Mouse (Mus musculus) retina, embryonic 14.5 days (tissue): ENCODE data around the gene Lyrm1.

Experiments used
- DNase-seq: peaks from one replicate; pipeline ENCODE4 v3.0.0-alpha.2; 2015; ENCODE audit warnings: low spot score

Lyrm1 gene

DNA sequence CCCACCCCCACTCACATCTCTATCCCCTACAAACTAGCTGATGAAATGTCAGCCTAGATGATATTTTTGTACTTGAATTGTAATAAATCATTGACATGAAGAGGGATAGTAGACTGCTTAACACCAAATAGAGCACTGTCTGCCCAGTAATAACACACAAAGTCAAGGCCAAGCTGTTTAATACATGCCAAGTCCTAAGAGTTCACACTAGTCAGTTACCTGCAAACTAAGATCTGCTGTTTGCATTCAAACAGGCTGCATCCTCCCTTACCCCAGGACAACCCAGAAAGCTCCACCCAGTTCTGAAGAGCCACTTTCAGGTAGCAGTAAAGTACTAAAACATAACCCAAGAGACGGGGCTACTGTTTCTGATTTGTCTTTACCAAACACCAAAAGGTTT lies 3.5 kb upstream of the Lyrm1 start:
- DNase-seq = no peak

DNA sequence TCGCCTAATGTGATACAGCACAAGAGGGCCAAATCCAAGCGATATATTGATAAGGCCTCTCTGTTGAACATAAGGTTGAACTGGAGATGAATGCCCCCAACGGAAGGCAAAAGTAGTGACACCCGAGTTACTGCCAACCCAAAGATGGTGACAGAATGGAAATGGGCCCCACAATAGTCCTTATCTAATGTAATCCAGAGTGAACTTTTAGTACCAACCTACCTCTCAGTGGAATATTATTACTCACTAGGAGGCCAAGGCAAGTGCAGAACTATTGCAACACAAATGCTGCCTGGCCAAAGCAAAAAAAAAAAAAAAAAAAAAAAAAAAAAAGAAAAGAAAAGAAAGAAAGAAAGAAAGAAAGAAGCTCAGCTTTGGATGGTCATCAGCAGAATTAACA lies 2.9 kb upstream of the Lyrm1 start:
- DNase-seq = no peak

DNA sequence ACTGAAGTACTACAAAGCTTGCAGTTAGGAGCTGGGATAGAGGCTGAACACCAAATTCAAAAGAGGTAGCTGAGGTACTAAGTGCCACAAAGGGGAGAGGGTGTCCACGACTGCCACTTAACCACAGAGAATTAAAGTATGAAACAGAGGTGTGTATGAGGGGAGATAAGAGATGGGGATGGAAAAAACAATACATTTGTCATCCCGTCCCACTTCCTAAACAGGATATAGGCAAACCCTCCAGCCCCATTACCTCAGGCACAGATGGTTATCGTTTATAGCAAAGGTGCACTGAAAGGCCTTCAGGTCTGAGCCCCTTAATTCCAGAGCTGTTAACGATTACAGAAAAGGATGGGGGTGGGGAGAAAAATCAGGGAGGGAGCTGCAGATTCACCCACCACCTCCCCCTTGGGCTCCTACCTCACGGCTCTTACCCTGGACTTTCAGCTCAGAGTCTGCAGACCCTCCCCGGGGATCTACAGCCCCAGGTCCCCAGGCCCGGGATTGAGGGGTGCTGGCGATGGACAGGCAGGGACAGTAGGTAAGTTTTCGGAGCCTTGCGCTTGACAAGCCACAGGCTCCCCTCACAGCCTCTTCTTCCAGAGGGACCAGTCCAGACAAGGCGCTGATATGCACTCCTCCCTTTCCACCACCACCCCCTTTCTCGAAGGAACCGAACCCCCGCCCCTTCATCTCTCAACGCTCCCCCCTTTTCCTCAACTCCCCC lies 680 bp upstream of the Lyrm1 start:
- no peak for DNase-seq

DNA sequence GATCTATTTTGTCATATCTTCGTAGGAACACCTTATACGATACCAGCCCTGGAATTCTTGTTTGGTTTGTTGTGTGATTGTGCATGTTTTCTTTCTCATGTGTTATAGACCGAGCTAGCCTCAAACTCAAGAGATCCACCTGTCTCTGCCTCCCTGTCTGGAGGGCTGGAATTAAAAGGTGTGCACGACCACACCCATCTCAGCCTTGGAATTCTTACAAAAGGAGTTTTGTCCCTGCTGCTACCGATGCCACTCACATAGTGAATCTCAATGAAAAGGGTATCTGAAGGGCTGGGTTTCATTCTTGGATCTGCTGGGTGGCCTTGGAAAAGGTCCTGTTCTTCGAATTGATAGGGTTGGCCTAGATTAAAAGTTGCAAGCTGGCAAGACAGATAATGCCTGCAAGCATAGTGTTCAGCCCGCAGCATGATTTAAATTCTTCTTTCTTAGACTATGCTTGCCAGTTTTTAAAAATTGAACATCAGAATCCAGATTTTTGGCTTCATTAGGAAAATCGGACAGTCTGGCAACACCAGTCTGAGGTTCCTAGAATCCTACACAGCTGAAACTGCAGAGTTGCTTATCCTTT lies 2.0 kb downstream of the Lyrm1 start:
- no peak for DNase-seq

DNA sequence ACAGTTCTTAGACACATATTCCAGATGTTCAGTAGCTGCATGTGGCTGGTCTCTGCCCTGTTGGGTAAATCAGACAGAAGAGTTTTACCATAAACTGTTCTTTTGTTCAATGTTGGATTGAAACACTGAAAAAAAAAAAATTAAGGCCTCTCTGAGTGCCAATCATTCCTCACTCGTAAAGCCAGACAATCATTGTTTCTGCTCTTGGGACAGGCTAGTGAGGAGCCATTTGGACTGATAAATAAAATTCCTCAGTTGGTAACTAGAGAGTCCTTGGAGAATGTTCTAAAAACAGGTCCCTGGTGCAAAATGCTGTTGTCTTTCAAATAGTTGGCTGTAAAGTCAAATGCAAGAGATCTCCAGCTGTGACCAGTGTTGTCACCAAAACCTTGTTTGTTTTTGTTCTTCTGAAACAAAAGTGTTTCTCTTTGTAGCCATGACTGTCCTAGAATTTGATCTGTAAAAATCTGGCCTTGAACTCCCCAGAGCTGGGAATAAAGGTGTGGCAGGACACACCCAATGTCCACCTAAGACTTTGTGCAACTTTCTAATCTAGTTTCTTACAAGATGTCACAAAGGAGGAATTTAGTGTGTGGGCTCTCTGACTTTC lies 2.7 kb downstream of the Lyrm1 start:
- DNase-seq = no peak

DNA sequence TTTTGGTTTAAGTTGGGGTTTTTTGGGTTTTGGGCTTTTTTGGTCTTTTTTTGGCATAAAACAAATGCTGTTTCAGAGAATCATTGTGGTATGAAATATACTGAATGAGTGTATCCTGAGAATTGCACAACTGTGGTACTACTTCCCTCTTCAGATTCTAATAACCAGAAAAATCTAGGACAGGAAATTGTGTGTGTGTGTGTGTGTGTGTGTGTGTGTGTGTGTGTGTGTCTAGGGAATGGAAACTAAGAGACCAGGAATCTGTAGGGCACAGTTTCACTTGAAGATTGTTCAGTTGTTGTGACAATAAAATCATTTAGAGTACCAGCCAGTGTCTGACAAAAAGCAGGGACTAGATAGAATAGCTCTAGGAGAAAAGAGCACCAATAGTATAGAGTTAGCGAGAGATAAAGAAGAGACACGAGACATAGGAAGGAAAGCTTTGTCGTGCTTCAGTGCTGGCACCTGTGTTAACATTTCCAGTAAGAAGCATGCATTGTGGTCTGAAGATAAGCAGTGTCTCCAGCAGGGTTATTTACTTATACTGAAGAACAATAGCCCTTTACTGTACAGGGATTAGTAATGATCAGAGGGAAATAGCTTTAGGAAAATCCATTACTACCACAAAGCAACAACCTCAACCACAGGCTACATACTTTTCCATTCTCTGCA lies 3.9 kb downstream of the Lyrm1 start:
- DNase-seq = no peak

DNA sequence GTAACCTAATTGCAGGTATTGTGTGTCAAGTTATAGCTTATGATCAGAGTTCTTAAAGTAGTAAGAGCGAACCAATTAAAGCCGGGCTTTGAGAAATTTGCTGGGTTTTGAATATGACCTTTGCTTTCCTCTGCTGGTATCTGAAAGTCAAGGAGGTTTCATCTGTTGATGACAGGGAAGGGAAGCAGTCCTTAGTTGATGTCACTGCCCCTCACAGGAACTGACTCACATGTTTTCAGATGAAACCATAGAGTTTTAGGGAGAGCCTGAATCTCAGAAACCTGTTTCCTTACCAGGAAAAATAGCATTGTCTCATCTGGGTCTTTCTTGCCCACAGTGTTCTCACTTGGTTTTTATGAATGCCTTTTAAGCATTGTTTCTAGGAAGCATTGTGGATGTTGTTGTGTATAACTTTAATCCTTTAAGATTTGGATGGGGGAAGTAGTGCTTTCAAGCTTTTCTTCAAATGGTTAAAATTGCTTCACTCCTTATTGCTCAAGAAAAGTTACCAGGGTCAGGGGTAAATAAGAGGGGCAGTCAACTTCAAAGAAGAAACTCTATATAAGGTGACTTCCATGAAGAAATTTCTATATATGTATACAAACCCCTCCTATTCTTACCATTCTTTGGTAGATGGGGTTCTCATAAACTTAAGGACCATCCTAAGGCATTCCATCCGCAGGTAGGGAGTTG lies 11.0 kb downstream of the Lyrm1 start:
- no peak for DNase-seq

DNA sequence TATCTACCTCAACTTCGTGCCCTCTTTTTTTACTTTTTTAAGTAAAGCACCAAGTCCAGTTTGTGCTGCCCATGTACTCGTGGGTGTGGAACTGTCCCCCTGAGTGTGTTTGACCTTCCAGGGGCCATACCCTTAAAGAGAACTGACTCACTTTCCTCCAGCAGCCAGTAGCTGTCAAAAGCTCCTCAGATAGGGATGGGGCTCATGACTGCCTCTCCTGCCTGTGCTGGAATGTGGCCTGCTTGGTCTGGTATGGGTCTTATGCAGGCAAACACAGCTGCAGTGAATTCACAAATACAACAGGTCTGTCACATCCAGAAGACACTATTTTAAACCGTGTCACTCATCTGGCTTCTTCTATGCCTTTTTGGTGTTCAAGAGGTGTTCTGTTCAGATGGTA lies 16.1 kb downstream of the Lyrm1 start:
- no peak for DNase-seq

DNA sequence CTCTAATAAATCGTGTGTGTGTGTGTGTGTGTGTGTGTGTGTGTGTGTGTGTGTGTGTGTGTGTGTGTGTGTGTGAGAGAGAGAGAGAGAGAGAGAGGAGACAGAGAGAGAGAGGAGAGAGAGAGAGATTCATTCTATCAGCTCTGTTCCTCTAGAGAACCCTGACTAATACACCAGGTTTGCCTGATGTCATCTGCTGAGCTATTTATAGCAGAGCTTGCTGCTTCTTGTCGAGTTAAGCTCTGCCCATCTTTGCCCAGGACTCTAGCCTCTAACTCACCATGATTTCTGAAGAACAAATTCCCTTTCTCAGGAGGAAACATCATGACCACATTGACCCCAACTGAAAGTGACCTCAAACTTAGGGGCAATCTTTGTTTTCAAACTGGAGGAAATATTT lies 24.8 kb downstream of the Lyrm1 start:
- no peak for DNase-seq

DNA sequence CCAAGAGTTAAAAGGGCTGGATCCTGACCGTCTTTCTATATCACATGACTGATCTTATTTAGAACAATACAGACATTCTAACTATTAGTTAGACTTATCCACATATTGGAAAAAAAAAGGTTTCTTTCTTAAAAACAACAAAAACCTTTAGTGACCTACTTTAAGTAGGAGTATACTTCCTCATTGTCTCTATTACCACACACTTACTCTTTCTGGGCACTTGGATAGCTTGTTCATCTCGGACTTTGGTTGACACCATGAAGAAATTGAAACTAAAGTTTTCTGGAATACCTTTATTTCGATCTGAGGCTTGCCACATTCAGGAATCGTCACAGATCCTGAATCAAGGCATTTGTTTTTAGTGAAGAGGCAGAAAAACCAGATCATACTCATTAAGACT lies 25.4 kb downstream of the Lyrm1 start:
- no peak for DNase-seq

DNA sequence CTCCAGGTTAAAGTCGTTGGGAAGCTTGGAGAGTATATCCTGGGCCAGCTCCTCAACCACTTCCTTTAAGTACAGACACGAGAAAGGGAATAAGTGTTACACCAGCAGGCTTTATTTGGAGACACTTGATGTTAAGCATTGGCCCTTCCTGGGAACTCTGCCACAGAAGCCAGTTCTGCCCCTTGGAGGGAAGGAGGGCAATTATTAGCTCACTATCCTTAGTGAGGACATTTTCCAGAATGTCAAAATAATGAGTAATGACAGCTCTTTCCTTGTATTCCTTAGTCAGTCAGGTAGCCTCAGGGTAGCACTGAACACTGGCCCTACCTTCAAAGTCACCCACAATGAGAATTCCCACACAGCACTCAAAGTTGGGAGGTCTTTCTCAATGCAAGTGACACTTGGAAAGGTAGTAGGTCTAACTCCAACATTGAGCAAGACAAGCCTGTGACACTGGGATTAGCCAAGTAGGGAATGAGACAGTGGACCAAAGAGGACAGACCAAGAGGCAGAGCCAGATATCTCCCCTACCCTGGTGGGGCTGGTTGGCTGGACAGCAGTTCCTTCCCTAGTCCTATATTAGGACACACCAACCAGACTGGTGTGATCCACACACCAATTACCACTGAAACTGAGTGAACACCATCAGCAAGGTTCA lies 33.3 kb downstream of the Lyrm1 start:
- no peak for DNase-seq

DNA sequence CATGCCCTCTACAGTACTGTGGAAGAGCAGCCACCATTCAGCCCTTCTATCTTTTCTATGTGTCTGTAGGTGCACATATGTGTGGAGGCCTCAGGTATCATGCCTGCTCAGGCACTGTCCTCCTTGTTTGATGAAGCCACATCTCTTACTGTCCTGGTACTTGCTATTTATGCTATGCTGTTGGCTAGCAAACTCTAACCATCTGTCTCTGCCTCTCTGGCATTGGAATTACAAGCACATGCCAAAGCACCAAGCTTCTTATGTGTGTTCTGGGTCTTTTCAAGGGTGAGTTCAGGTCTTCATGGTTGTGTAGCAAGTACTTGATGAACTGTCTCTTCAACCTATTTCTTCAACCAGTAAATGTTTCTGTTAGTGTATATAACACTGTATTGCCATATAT lies 40.7 kb downstream of the Lyrm1 start:
- no peak for DNase-seq

DNA sequence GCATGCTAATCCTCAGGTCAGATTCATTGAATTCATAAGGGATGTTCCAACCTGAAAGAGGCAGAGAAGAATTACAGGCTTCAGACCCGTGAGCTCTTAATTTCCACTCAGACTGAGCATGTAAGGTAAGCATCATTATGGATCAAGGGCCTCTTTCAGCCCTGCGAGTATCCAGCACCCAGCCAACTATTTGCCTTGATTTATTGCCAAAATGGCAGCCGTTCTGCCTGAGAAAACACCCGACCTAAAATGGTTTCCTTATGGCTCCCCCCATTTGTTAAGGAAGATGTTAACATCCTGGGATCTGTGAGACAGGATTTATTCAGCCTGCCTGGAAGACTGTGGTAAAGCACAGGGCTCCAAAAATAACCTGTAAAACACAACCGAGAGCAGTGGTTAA lies 41.4 kb downstream of the Lyrm1 start:
- DNase-seq = no peak

DNA sequence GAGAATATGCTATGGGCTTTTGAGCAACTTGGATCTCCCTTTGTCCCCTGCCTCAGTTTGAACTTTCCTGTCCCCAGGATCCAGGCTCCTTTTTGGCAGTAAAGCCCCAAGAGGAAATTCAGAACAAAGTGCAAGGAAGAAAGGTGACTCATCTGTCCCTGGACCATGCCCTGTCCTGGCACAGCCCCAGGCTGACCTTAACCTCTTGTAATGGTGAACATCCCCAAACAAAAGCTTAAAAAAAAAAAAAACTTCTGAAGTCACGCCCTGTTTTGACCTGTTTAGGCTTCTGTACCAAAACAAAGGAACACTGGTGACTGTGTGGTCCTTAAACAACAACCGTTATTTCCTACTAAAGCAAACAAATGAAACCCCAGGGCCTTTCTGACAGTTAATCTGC lies 45.9 kb downstream of the Lyrm1 start:
- DNase-seq = no peak

DNA sequence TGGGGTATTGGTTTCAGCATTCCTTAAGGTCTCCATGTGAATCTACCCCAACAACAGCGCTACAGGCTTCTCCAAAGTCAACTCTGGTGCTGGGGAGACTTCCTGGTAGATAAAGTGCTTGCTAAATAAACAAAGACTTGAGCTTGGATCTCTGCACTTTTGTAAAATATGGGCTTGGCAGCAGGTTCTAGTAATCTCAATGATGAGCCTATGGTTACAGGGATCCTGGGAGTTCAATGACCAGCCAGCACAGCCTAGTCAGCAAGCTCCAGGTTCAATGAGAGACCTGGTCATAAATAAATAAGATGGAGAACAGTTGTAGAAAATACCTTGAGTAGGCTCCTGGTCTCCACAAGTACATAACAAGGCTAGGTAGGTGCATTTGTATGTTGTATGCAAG lies 58.4 kb downstream of the Lyrm1 start:
- no peak for DNase-seq

DNA sequence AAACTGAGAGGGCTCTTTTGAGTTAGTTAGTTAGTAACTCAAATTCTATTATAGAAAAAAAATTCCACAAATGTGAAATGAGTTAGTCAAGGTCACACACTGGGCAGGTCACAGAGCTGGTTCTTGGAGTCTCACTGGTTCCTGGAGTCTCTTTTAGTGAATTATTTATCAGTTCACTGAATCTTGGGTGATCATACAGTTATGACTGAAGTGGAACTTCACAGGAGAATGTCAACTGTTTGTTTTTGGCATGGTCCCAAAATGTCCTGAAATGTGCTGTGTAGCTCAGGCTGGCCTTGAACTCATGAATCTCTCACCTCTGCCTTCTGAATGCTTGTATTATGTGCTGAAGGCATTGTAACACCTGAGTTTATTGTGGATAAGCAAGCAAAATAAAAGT lies 61.8 kb downstream of the Lyrm1 start:
- DNase-seq = no peak

DNA sequence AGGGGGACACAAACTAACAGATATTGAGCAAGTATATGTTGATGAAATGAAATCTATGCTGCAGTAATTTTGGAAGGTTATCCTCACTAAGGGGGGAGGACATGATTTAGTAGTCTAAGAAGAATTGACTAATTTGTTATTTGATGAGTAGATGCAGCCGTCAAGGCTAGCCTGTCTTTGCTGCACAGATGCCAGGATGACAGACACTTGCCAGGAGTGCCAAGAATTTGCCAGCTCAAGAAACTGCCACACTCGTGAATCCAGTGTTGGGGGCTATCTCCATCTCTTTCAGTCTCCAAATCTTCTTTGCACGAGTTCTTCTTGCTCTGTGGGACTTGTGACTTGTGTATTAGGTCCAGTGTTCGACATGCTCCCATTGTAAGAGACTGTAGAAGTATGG lies 63.4 kb downstream of the Lyrm1 start:
- DNase-seq = no peak

DNA sequence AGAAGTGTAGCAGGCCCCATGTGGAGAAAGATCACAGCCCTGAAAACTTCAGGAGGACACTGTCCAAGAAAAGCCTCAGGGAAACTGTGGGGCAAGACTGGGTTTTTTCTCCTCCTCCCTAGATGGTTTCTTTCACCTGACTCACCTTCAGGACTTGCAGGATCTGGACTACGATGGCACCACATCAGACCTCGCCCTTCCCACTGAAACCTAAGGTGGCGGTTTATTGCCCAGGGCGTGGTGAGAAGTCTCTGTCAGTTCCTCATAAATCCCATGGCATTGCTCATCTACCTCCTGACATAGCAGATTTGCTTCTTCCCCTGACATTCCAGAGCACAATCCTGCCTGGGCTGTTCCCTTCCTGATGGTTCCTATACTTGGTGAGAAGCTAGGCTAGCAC lies 63.8 kb downstream of the Lyrm1 start:
- DNase-seq = no peak

DNA sequence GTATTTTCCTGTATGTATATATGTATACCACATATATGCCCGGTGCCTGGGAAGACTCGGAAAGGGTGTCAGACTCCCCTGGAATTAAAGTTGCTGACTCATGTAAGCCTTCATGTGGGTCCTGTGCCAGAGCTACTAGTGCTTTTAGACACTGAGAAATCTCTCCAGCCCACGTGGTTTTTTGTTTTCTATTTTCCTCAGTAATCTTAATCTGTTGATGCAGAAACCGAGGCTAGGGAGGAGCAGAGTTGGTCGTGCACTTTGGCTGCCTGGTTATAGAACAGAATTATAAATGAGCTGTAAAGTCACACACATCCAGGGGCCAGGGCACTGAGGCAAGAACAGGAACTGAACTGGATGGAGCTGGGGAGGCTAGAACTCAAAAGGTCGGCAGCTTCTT lies 64.3 kb downstream of the Lyrm1 start:
- DNase-seq = no peak

DNA sequence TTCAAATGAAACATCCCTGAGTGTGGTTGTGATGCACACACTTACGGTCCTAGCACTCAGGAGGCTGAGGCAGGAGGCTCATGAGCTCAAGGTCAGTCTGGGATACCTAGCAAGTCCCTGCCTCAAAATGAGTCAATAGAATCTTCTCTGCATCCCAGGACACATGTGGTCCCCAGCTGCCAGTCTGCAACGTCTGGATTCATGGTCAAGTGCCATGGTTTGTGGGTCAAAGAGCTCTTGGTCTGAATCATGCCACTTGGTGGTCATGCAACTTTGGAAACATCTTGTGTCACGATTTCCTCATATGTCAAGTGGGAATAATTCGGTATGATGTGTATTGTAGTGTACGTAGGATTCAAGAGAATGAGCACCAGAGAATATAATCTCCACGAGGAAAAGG lies 64.9 kb downstream of the Lyrm1 start:
- DNase-seq = no peak

DNA sequence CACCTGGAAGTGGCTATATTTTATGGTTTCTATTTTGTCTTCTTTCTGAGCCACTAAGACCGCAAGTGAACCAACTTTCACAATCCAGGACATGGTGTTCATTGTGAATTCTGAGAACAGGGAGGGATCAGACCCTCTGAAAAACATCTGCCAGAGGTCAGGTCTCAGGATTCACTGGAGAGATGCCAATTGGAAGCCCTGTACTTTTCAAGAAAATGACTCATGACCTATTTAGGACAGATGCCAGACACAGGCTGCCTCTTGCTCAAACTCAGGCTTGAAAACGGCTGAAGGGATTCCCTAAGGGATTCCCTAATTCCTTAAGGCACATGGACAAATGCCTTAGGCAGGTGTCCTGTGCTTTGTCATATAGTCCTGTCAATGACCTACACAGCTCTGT lies 65.4 kb downstream of the Lyrm1 start:
- no peak for DNase-seq

DNA sequence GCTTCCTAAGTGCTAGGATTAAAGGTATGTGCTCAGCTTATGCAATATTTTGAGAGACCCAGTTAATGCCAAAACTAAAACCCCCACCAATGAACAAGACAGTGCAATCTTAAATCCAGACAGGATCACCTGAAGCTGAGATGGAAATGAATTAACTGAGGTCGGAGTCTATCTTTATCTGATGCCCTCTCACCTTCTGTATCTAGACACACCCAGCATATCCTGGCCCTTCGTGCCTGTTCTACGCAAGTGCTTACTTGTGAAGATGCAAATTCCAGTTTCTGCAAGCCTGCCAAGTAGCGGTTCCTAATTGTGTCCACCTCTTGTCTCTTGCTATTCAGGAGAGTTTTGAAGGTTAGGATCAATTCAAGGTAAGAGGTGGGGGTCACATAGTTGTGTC lies 69.5 kb downstream of the Lyrm1 start:
- no peak for DNase-seq
